Mouse (Mus musculus): ENCODE data around the gene Xlr. TPM values are rescaled to one million over a fixed set of nuclear protein-coding genes. Genes with fewer than 3 reads are reported as not detected.
"Not testable (repeated sequence)": the region's sequence is repeated elsewhere in the genome, so short reads cannot be mapped to it uniquely, and the experiment has no call there.

Gene Xlr
- polyA plus RNA-seq (2016; fragmentation: Nextera tagmentation; extraction: Ambion mirVana): 0.50 and 0.72 TPM in 2 replicates

DNA sequence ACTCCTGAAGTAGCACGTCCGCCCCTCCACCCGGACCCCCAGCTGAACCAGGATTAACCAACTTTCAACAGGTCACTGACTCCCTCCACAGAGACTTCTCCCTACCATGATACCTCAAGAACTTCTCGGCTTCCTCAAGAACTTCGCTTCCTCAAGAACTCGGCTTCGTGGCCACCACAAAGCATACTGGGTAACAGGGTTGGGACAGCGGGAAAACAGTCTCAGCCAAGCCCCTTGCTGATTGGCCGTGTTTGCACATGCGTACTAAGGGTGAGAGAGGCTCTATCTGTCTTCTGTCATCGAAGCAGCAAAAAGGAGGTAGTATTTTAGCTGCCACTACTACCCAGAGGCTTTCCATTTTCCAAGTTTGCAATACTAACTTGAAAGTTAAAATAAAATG is at the start of gene Xlr:
Gene Xlr, minus strand, starts transcription at position 188 of the 400 bp plus-strand sequence.
- not testable (repeated sequence) for ATAC-seq (ENCODE audit: insufficient number of reproducible peaks, insufficient read depth, low FRiP score, low TSS enrichment, low read depth); H3K27me3 ChIP-seq; H3K9ac ChIP-seq (replicated peaks); H3K4me3 ChIP-seq (replicated peaks); H3K4me1 ChIP-seq (replicated peaks); H3K36me3 ChIP-seq; H3K27ac ChIP-seq; H3K9me3 ChIP-seq; H3K4me2 ChIP-seq
- 80% methylated on average over 11 of the region's 11 CpGs for WGBS

DNA sequence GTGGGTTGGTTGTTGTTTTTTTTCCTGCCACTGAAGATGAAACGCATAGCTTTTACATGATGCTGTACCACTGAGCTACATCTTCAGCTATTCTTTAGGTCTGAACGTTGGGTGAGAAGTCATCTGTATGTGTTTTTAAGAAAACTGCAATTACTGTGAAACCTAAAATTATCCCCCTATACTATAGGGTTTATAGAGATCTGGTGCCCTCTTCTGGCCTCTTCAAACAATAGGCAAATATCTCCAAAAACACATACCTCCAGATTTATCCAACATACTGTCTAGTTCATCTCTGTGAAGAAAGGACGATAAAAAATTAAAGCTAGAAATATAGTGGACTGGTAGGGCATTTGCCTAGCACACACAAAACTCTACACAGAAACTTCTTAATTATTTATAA is 1.6 kb upstream of the Xlr start:
- no peak for ATAC-seq (ENCODE audit: insufficient number of reproducible peaks, insufficient read depth, low FRiP score, low TSS enrichment, low read depth)
- Histone ChIP-seq H3K4me1 (replicated peaks) (no peaks in the 10 kb centered on the region), H3K9ac (replicated peaks) (no peak overlapping the region), H3K27me3 (no peaks in the 10 kb centered on the region), H3K9me3 (no peaks in the 10 kb centered on the region), H3K4me3 (replicated peaks) (no peak overlapping the region), H3K36me3 (no peaks in the 10 kb centered on the region), H3K27ac (no peak overlapping the region), H3K4me2 (no peak overlapping the region)
- WGBS: 40% methylated on average over 3 of the region's 3 CpGs

DNA sequence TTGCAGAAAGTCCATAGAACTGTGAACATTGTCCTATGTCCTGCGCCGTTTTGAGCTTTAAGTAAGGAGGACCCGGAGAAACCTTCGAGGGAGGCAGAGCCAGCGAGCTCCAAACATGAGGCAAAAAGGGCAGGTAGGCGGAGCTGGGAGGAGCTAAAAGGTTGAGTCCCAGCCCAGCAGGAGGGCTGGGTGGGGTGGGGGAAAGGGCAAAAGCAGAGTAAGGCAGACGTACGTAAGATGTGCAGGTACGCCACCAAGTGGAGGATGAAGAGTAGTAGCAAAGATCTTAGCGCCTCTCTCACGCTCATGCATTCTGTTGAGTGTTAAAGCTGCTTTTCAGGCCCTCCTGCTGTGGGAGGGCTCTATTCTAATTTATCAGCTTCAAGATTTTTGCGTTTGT is 21.2 kb downstream of the Xlr start, which contains the start of gene Zfp36l3:
Gene Zfp36l3, minus strand, starts transcription at position 119 of the 400 bp plus-strand sequence.
- ATAC-seq (ENCODE audit: insufficient number of reproducible peaks, insufficient read depth, low FRiP score, low TSS enrichment, low read depth): no peak
- Histone ChIP-seq H3K4me1 (replicated peaks) (no peaks in the 10 kb centered on the region), H3K4me2 (no peak within 1 kb of the TSS), H3K4me3 (replicated peaks) (no peak within 1 kb of the TSS), H3K9me3 (no peaks in the 10 kb centered on the region), H3K27me3 (no peaks in the 10 kb centered on the region), H3K9ac (replicated peaks) (no peak within 1 kb of the TSS), H3K27ac (no peak within 1 kb of the TSS), H3K36me3 (no peaks in the 10 kb centered on the region)
- 90% methylated on average over 12 of the region's 12 CpGs for WGBS

DNA sequence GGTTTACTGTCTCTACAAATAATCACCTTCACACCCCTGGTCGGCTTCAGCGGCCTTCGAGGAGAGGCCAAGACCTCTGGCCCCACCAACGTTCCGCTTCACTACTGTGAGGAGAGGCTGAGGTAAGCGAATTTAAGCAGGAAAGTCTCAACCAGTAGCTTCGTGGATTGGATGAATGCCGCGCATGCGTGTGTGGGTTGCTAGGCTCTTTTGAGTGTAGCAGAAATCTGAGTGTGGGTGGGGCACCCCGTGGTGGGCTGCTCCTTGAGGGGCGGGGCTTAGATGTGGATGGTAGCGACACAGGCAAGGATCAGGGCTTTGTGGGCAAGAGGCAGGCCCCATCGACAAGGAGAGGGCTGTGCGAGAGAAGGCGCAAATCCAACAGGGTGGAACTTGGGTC is 39.8 kb downstream of the Xlr start, which contains the start of gene 1700013H16Rik:
Gene 1700013H16Rik, minus strand, starts transcription at position 96 of the 400 bp plus-strand sequence.
- Histone ChIP-seq H3K36me3 (no peaks in the 10 kb centered on the region), H3K4me1 (replicated peaks) (no peaks in the 10 kb centered on the region), H3K27ac (no peak within 1 kb of the TSS), H3K4me2 (no peak within 1 kb of the TSS), H3K27me3 (no peaks in the 10 kb centered on the region), H3K9ac (replicated peaks) (no peak within 1 kb of the TSS), H3K4me3 (replicated peaks) (no peak within 1 kb of the TSS), H3K9me3 (peaks cover 19% of the 10 kb centered on the region)
- 92% methylated on average over 16 of the region's 16 CpGs for WGBS
- no peak for ATAC-seq (ENCODE audit: insufficient number of reproducible peaks, insufficient read depth, low FRiP score, low TSS enrichment, low read depth)

DNA sequence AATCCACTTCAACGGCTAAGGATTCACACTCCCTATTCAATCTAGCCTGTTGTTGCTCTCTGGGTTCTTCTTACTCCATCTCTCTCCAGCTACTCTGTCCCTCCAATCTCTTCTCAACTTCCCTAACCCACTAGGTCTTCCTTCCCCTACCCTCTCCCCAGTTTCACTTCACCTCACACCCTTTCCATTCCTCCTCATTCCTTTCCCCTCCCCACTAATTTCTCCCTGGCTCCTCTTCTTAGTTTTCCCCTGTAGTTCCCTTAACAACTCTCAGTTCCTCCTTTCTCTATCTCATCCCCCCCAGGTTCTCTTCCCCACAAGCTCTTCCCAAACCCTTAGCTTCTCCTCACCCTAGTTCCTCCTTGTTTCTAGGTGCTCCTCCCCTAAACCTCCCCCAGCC is 44.7 kb downstream of the Xlr start:
- Histone ChIP-seq H3K4me3 (replicated peaks) (no peak overlapping the region), H3K27ac (no peak overlapping the region), H3K27me3 (no peaks in the 10 kb centered on the region), H3K9me3 (peaks cover 17% of the 10 kb centered on the region), H3K9ac (replicated peaks) (no peak overlapping the region), H3K4me2 (no peak overlapping the region), H3K36me3 (no peaks in the 10 kb centered on the region), H3K4me1 (replicated peaks) (no peaks in the 10 kb centered on the region)
- no peak for ATAC-seq (ENCODE audit: insufficient number of reproducible peaks, insufficient read depth, low FRiP score, low TSS enrichment, low read depth)
- WGBS: 82% methylated on average over 1 of the region's 1 CpGs

DNA sequence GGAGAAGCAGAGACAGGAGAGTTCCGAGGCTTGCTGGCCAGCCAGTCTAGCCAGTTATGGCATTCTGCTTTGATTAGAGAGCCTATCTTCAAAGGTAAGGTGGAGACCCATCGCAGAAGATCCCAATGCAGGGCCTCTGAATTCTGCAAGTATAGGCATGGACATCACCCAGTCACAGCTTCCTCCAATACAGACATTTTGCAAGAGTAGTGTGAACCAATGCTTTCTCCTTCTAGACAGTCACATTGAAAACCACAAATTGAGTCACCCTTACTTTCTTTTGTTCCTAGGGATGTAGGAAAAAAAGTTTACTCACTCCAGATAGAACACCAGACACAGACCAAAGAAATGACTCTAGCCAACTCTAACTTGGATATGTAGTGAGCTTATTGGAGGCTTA is 68.5 kb downstream of the Xlr start:
- Histone ChIP-seq H3K4me3 (replicated peaks) (no peak overlapping the region), H3K9ac (replicated peaks) (no peak overlapping the region), H3K27me3 (no peaks in the 10 kb centered on the region), H3K36me3 (no peaks in the 10 kb centered on the region), H3K4me2 (no peak overlapping the region), H3K4me1 (replicated peaks) (no peaks in the 10 kb centered on the region), H3K9me3 (no peaks in the 10 kb centered on the region), H3K27ac (no peak overlapping the region)
- WGBS: 88% methylated on average over 2 of the region's 2 CpGs
- no peak for ATAC-seq (ENCODE audit: insufficient number of reproducible peaks, insufficient read depth, low FRiP score, low TSS enrichment, low read depth)

Other genes starting within 250 kb of the Xlr start
- 31.6 and 31.9 TPM in 2 replicates for gene Rtl8c, start 189.7 kb downstream of the Xlr start, polyA plus RNA-seq (2016; fragmentation: Nextera tagmentation; extraction: Ambion mirVana)
- gene Gm14597, start 188.7 kb downstream of the Xlr start, polyA plus RNA-seq (2016; fragmentation: Nextera tagmentation; extraction: Ambion mirVana): not detected in 2 replicates
- 51.2 and 53.2 TPM in 2 replicates for gene Rtl8a, start 154.0 kb downstream of the Xlr start, polyA plus RNA-seq (2016; fragmentation: Nextera tagmentation; extraction: Ambion mirVana)
- gene Rtl8b, start 127.3 kb downstream of the Xlr start, polyA plus RNA-seq (2016; fragmentation: Nextera tagmentation; extraction: Ambion mirVana): 48.0 and 48.2 TPM in 2 replicates
- 0.35 and 0.56 TPM in 2 replicates for gene 4930502E18Rik, start 72.9 kb downstream of the Xlr start, polyA plus RNA-seq (2016; fragmentation: Nextera tagmentation; extraction: Ambion mirVana)
- not detected in 2 replicates for gene 1700013H16Rik, start 39.9 kb downstream of the Xlr start, polyA plus RNA-seq (2016; fragmentation: Nextera tagmentation; extraction: Ambion mirVana)
- gene Zfp36l3, start 21.3 kb downstream of the Xlr start, polyA plus RNA-seq (2016; fragmentation: Nextera tagmentation; extraction: Ambion mirVana): not detected in 2 replicates